Mouse (Mus musculus) ovary, postnatal 36 days (tissue): ENCODE measurements at regions not wholly inside any gene's neighbourhood (a gene's known extent, or its start where the extent isn't known, plus 50 kb on each side); places are given as distances from the start of the nearest gene placed in this dataset.

ENCODE experiments used
- DNase-seq: peaks from one replicate; pipeline ENCODE4 v3.0.0; 2022; ENCODE audit warnings: low spot score, mixed read lengths

DNA sequence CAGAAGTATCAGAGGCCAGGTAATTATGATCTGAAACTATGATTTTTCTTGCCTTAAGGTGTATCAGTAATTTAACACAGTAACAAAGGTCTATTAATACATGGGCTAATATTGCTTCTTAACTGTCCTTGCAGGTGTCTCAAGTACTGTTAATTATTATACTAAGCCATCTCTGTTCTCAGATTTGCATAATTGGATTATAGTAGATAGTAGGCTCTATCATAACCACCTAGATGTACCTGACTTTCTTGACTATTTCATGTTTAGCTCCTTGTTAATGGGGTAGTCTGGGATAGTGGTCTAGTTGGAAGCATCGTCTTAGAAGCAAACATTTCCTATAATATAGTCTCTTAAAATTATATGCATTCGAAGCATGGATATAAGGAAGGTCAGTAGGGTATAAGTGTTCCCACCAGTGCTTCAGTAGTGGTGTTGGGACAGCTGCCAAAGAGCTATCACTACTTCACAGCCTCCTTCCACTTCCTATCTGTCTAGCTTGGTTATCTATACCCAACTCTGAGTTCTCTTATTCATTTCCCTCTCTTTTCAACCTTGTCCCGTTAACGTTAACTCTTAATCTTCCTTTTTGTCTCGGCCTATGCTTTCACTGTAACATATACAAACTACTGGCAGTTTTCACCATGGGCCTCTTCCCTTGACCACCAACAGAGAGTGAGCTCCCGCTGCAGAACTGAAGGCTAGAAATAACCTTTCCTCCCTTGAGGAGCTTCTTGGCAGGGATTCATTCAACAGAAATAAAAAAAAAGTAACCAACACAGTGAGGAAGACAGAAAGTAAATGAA lies 630.9 kb upstream of the Lcorl start:
- no peak for DNase-seq

- DNase-seq = no peak
Observed at GRCm38 (mm10) chr5:46486740-46487326, 629.4 kb upstream of the Lcorl start.

DNA sequence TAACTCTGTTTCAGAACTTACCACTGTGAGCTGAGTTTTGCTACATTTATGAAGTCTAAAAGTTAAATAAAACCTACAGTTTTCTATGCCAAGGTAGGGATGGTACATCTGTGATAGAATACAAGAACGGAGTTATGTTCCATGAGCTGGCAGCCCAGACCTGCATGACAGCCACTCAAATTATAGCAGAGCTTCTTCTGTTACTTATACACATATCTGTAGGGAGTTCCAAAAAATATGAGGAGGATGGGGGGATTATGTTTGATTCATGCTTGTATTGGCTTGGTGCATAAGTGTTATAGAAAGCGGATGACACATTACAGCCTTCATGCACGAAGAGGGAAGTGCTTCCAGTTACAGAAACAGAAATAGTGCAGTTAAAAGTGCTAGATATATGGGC lies 598.9 kb upstream of the Lcorl start:
- DNase-seq = no peak

GRCm38 (mm10) chr5:46448274-46448673 lies 590.9 kb upstream of the Lcorl start:
- DNase-seq = no peak

- no peak for DNase-seq
Observed at GRCm38 (mm10) chr5:46445844-46446243, 588.4 kb upstream of the Lcorl start.

DNA sequence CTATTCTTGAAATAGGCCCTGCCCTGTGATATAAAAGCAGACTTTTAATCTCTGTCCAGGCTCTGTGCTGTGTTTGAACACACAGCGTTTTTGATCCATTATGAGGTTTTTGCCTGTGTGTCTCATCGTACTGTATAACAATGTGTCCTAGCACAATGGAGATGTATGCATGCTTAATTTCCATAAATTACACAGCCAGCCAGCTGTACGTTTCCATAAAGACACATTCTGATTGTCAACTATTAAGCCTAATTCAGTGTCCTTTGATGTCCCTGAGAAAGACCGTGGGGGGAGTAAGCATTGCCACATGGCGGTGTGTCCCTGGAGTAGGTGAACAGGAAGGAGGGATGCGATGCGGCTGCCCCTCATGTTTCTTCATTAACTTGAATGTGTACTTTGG lies 587.7 kb upstream of the Lcorl start:
- no peak for DNase-seq

- no peak for DNase-seq
Observed at GRCm38 (mm10) chr5:46443805-46444340, 586.5 kb upstream of the Lcorl start.

DNA sequence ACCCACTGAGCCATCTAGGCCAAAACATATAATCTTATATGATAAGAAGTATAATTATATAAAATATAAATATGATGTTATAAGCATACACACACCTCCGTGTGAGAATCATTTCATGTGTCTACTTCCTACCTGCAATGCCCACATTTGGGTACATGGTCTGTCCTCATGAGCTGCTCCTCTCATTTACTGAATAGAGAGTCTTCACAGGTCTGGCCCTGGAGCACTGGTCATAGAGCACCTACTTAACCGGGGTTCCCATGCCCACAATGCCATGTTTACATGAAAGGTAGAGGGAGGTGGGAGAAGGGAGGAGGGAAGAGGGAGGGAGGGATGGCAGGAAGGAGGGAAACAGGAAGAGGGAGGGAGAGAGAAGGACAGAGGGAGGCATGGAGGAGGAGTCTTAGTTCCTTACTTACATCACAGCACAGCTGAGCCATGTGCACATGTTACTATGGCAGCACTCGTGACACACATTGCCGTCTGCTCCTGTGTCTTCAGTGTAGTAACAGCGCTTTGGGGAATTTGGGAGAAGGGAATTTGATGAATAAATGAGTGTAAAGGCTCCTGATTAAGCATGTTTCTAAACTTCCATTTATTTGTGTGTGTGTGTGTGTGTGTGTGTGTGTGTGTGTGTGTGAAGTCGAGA lies 585.3 kb upstream of the Lcorl start:
- DNase-seq = no peak

GRCm38 (mm10) chr5:46441716-46442115 lies 584.3 kb upstream of the Lcorl start:
- no peak for DNase-seq

- no peak for DNase-seq
Observed at GRCm38 (mm10) chr5:46431644-46432367, 574.4 kb upstream of the Lcorl start.

DNA sequence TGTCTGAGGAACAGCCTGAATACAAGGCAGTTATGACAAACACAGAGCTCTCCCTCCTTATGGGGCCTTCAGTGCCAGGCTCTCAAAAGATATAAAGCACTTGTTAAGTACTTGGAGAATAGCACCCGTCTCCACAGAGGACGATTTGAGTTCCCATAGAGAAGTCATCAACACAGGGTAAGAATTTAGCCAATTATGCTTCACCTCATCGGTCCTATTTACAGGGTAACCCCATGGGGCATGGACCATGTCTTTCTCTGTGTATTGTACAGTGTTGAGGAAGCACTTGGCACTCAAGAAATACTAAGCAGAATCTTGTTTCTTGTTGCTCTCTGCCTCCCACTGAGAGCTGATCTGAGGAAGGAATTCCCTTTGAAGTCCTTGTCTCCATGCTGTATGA lies 565.3 kb upstream of the Lcorl start:
- DNase-seq = no peak

DNA sequence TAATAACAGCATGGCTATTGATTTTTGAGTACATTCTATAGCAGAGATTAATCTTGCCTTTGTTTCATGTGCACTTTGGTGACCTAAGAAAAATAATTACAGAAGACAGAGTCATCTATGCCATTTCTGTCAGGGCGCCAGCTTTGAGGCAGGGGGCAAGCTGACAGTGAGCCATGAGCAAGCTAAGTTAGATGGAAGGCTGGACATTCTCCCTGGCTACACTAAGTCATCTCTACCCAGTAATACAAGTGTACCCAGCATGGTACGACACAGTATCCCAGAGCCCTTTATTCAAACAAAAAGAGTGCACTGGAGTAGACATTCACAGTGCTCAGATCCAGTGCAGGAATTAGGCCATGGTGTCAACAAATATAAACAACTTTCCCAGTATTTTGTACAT lies 549.6 kb upstream of the Lcorl start:
- DNase-seq = no peak

DNA sequence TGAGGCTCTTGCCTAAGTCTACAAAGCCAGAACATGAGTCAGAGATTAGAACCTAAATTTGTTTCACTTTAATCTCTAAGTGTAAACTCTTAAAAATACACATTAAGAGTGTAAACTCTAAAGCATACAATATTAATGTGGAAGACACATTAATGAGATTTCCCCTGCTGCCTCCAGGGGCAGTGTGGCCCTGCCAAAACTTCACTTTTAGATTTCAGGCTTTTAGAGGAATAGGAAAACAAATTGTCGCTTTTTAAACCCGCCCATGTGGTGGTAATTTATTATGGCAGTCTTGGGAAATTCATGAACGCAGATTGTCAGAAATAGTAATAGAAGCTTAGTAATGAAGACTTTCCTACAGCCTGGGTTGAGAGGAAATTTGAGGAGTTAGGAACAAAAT lies 549.0 kb upstream of the Lcorl start:
- no peak for DNase-seq

- DNase-seq = no peak
Observed at GRCm38 (mm10) chr5:46386591-46386990, 529.2 kb upstream of the Lcorl start.

DNA sequence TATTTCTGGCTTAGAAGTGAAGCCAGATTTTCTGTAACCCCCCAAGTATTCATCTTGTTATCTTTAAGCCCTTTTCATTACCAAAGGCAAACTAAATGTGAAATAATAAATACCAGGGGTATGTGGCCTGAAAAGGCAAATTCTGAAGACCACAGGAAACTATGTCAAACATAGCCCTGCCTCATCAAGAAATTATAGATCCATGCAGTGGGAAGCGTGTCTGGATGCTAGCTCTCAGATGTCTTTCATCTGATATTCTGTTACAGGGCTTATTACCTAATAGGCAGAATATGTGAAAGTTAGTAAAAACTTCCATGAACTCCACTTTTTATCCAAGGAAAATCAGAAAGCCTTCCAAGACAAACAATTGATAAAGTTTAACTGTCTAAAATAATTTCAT lies 509.9 kb upstream of the Lcorl start:
- DNase-seq = no peak

- DNase-seq = no peak
Observed at GRCm38 (mm10) chr5:46363661-46364060, 506.2 kb upstream of the Lcorl start.

DNA sequence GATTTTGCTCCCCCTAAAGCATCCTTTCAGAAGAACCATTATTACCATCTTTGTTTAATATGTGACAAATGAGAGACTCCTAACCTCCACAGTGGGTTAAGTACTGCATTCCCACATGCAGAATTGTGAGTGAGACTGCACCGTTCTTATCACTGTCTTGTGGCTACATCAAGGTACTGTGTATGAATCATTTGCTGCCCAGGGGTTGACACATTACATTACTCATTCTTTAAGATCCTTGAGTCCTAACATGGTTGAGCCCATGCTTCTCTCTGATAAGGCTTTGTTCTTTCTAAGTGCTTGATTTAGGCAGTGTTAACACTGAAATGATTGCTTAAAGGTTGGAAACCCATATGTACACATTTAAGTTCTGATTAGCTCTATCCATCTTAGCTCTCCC lies 504.2 kb upstream of the Lcorl start:
- DNase-seq = no peak

- DNase-seq = no peak
Observed at GRCm38 (mm10) chr5:46348448-46348847, 491.0 kb upstream of the Lcorl start.

DNA sequence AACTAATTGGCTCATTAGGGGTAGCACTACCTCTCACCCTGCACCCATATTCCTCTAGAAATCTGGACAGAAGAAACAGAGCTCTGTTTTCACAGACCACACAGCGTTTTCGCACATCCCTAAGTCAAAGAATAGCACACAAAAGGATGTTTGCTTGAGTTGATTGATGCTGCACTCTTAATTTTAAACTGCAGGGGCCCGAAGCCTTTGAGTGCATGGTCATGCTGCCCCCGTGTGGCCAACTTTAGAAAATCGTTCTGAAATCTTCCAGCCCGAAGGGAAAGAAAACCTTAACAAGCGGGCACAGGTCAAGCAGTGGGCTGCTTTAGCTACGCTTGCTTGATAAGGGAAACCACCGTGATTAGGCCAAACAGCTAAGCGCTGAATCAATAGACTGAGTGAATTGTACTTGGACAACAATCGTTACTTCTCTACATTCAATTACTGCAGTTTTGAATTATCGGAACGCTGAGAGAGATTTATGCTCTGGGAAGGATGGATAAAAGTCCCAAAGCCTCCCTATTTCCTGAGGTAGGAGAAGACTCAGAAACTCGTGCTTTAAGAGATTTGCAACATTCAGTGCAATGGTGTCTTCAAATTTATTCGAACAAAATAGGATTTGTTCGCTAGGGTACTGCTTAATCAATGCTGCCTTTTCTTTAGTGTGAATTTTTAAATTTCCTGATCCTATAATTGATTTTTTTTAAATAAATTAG lies 490.1 kb upstream of the Lcorl start:
- peak; percentile 68 for DNase-seq

GRCm38 (mm10) chr5:46338461-46338860 lies 481.0 kb upstream of the Lcorl start:
- DNase-seq = no peak

GRCm38 (mm10) chr5:46330880-46331279 lies 473.5 kb upstream of the Lcorl start:
- no peak for DNase-seq
